Mouse (Mus musculus): ENCODE measurements around the gene Sh2b1. TPM values are rescaled to one million over a fixed set of nuclear protein-coding genes. Genes with fewer than 3 reads are reported as not detected.
A peak's percentile ranks its signal among the peaks of the same experiment; 100 is the strongest.

Gene Sh2b1
- total and polyA plus RNA-seq, 2 experiments from 2014 or later = 30.3 to 34.5 TPM

GRCm38 (mm10) chr7:126440134-126440533 is 35.1 kb downstream of the Sh2b1 start:
- Histone ChIP-seq H3K27me3 (ENCODE audit: control insufficient read depth, insufficient read depth, low read length) (no peaks in the 10 kb centered on the region), H3K9ac (replicated peaks; ENCODE audit: low read depth, low read length) (no peak overlapping the region), H3K4me2 (ENCODE audit: low read depth, low read length) (no peak overlapping the region), H3K36me3 (replicated peaks; ENCODE audit: control insufficient read depth, insufficient read depth, low read length) (peaks cover 45% of the 10 kb centered on the region), H3K4me3 (ENCODE audit: low read depth, low read length) (no peak overlapping the region), H3K27ac (ENCODE audit: low read depth) (no peak overlapping the region), H3K9me3 (replicated peaks; ENCODE audit: control insufficient read depth, low read length) (no peaks in the 10 kb centered on the region), H3K4me1 (ENCODE audit: control insufficient read depth, insufficient read depth) (no peaks in the 10 kb centered on the region)
- TF ChIP-seq CTCF (IDR thresholded peaks at IDR 0.05; ENCODE audit: low read depth) (no peak), EP300 (IDR thresholded peaks at IDR 0.05; ENCODE audit: low read depth) (no peak)
- ATAC-seq (ENCODE audit: insufficient read depth, low read depth) (no peak), DNase-seq (ENCODE audit: low spot score) (no peak)
- WGBS = 79% methylated on average over 9 of the region's 9 CpGs

DNA sequence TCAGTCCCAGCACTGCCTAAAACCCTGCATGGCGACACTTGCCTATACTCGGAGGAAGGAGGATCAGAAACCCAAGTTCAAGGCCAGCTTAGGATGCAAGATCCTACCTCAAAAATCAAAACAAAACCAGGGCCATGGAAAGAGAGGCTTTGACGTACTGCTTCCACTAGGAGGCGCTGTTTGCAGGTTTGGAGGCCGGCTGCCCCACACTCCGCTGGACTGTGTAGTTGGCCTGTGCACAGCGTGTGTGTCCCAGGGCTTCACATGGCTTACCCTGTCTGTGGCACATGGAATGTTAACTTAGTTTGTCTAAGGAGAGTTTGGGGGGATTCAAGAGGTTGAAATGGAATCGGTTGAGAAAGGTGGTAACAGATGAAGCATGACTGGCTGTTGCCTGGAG is 38.4 kb downstream of the Sh2b1 start:
- peaks cover 45% of the 10 kb centered on the region for H3K36me3 ChIP-seq (replicated peaks; ENCODE audit: control insufficient read depth, insufficient read depth, low read length)
- no peak for TF ChIP-seq EP300 (IDR thresholded peaks at IDR 0.05; ENCODE audit: low read depth)
- peak; percentile 92 for TF ChIP-seq CTCF (IDR thresholded peaks at IDR 0.05; ENCODE audit: low read depth)
- H3K9ac ChIP-seq (replicated peaks; ENCODE audit: low read depth, low read length) = no peak overlapping the region
- no peak overlapping the region for H3K4me3 ChIP-seq (ENCODE audit: low read depth, low read length)
- no peaks in the 10 kb centered on the region for H3K4me1 ChIP-seq (ENCODE audit: control insufficient read depth, insufficient read depth)
- no peak overlapping the region for H3K27ac ChIP-seq (ENCODE audit: low read depth)
- DNase-seq (ENCODE audit: low spot score) = peak; percentile 68
- peak; percentile 67 for ATAC-seq (ENCODE audit: insufficient read depth, low read depth)
- H3K9me3 ChIP-seq (replicated peaks; ENCODE audit: control insufficient read depth, low read length) = no peaks in the 10 kb centered on the region
- no peak overlapping the region for H3K4me2 ChIP-seq (ENCODE audit: low read depth, low read length)
- H3K27me3 ChIP-seq (ENCODE audit: control insufficient read depth, insufficient read depth, low read length) = no peaks in the 10 kb centered on the region
- 16% methylated on average over 8 of the region's 8 CpGs for WGBS

- DNase-seq (ENCODE audit: low spot score) = no peak
- Histone ChIP-seq H3K4me2 (ENCODE audit: low read depth, low read length) (no peak overlapping the region), H3K27me3 (ENCODE audit: control insufficient read depth, insufficient read depth, low read length) (no peaks in the 10 kb centered on the region), H3K9ac (replicated peaks; ENCODE audit: low read depth, low read length) (no peak overlapping the region), H3K36me3 (replicated peaks; ENCODE audit: control insufficient read depth, insufficient read depth, low read length) (peaks cover 47% of the 10 kb centered on the region; the same call in 1 of the 2 replicates), H3K4me3 (ENCODE audit: low read depth, low read length) (no peak overlapping the region), H3K9me3 (replicated peaks; ENCODE audit: control insufficient read depth, low read length) (no peaks in the 10 kb centered on the region), H3K4me1 (ENCODE audit: control insufficient read depth, insufficient read depth) (no peaks in the 10 kb centered on the region), H3K27ac (ENCODE audit: low read depth) (no peak overlapping the region)
- ATAC-seq (ENCODE audit: insufficient read depth, low read depth) = no peak
- WGBS = 81% methylated on average over 3 of the region's 3 CpGs
- TF ChIP-seq EP300 (IDR thresholded peaks at IDR 0.05; ENCODE audit: low read depth) = no peak
- no peak for TF ChIP-seq CTCF (IDR thresholded peaks at IDR 0.05; ENCODE audit: low read depth)
Measured at GRCm38 (mm10) chr7:126435801-126436200, 39.4 kb downstream of the Sh2b1 start.

DNA sequence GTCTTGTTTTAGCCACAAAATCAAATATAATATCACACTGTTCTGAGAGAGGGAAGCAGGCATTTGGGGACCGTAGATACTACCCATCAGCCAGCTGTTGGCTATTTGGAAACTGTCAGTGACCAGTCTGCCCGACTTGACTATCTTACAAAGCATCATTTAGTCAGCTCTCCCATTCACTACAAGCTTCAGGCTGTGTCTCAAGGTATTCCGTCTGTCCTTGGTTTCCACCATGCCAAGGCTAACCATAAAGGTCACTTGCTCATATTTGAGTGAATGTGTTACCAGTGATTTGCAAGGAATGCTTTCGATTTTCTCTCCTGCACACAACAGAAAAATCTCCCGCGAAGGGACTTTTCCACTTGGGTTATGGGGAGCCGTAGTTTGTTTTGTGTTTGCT is 40.5 kb downstream of the Sh2b1 start:
- TF ChIP-seq EP300 (IDR thresholded peaks at IDR 0.05; ENCODE audit: low read depth) (no peak), CTCF (IDR thresholded peaks at IDR 0.05; ENCODE audit: low read depth) (no peak)

DNA sequence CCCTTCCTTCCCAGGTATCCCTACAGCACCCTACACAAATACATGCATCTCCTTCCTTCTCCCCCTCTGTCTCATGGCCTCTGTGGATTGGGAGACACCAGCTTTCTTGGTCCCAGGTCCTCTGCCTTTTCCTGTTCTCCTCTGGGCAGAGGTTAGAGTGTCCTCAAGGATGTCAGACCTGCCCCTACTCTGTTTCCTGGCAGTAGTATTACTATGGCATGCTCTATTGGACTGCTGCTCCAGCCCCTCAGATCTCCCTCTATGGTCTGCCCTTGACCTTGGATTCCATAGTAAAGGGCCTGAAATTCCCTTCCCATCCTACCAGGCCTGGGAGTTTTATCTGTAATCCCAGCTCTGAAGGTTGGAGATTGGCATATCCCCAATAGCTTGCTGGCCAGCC is 45.1 kb downstream of the Sh2b1 start:
- peaks cover 11% of the 10 kb centered on the region for H3K4me1 ChIP-seq (ENCODE audit: control insufficient read depth, insufficient read depth)
- H3K9ac ChIP-seq (replicated peaks; ENCODE audit: low read depth, low read length) = no peak overlapping the region
- no peaks in the 10 kb centered on the region for H3K27me3 ChIP-seq (ENCODE audit: control insufficient read depth, insufficient read depth, low read length)
- no peak for DNase-seq (ENCODE audit: low spot score)
- H3K9me3 ChIP-seq (replicated peaks; ENCODE audit: control insufficient read depth, low read length) = 0 out of 2 replicates have a peak, but pooled peaks cover 5% of the 10 kb centered on the region
- ATAC-seq (ENCODE audit: insufficient read depth, low read depth) = no peak
- peaks cover 26% of the 10 kb centered on the region; the same call in 1 of the 2 replicates for H3K36me3 ChIP-seq (replicated peaks; ENCODE audit: control insufficient read depth, insufficient read depth, low read length)
- TF ChIP-seq CTCF (IDR thresholded peaks at IDR 0.05; ENCODE audit: low read depth) = no peak
- TF ChIP-seq EP300 (IDR thresholded peaks at IDR 0.05; ENCODE audit: low read depth) = no peak
- no peak overlapping the region for H3K4me2 ChIP-seq (ENCODE audit: low read depth, low read length)
- H3K27ac ChIP-seq (ENCODE audit: low read depth) = no peak overlapping the region
- H3K4me3 ChIP-seq (ENCODE audit: low read depth, low read length) = no peak overlapping the region

More for the DNA sequence above, 40.5 kb downstream of the Sh2b1 start:
- no peak overlapping the region for H3K9ac ChIP-seq (replicated peaks; ENCODE audit: low read depth, low read length)
- DNase-seq (ENCODE audit: low spot score) = no peak
- H3K27ac ChIP-seq (ENCODE audit: low read depth) = no peak overlapping the region
- H3K4me3 ChIP-seq (ENCODE audit: low read depth, low read length) = no peak overlapping the region
- peaks cover under 1% of the 10 kb centered on the region for H3K4me1 ChIP-seq (ENCODE audit: control insufficient read depth, insufficient read depth)
- no peaks in the 10 kb centered on the region for H3K9me3 ChIP-seq (replicated peaks; ENCODE audit: control insufficient read depth, low read length)
- no peaks in the 10 kb centered on the region for H3K27me3 ChIP-seq (ENCODE audit: control insufficient read depth, insufficient read depth, low read length)
- ATAC-seq (ENCODE audit: insufficient read depth, low read depth) = no peak
- peaks cover 40% of the 10 kb centered on the region; the same call in 1 of the 2 replicates for H3K36me3 ChIP-seq (replicated peaks; ENCODE audit: control insufficient read depth, insufficient read depth, low read length)
- WGBS = 85% methylated on average over 7 of the region's 7 CpGs
- H3K4me2 ChIP-seq (ENCODE audit: low read depth, low read length) = no peak overlapping the region

DNA sequence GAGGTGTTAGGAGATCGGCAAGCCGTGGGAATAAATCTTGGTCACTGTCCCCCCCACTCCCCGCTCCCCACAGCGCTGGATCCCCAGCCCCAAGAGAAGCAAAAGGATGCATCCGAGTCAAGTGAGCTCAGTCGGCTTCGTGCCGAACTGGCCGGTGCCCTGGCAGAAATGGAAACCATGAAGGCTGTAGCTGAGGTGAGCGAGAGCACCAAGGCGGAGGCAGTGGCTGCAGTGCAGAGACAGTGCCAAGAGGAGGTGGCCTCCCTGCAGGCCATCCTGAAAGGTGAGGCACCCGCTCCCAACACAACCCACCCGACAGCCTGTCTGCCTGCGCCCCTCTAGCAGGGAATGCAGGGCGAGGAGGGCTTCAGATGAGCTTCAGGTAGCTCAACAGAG is 45.7 kb downstream of the Sh2b1 start:
- ATAC-seq (ENCODE audit: insufficient read depth, low read depth) (peak; percentile 7), DNase-seq (ENCODE audit: low spot score) (no peak)
- peak overlapping the region; percentile 61 for H3K9ac ChIP-seq (replicated peaks; ENCODE audit: low read depth, low read length)
- TF ChIP-seq EP300 (IDR thresholded peaks at IDR 0.05; ENCODE audit: low read depth) (no peak), CTCF (IDR thresholded peaks at IDR 0.05; ENCODE audit: low read depth) (no peak)
- no peaks in the 10 kb centered on the region for H3K27me3 ChIP-seq (ENCODE audit: control insufficient read depth, insufficient read depth, low read length)
- 33% methylated on average over 15 of the region's 15 CpGs for WGBS
- H3K27ac ChIP-seq (ENCODE audit: low read depth) = peak overlapping the region; percentile 34; the same call in 1 of the 2 replicates
- peaks cover 11% of the 10 kb centered on the region for H3K4me1 ChIP-seq (ENCODE audit: control insufficient read depth, insufficient read depth)
- 0 out of 2 replicates have a peak, but pooled peaks cover 21% of the 10 kb centered on the region for H3K36me3 ChIP-seq (replicated peaks; ENCODE audit: control insufficient read depth, insufficient read depth, low read length)
- H3K4me2 ChIP-seq (ENCODE audit: low read depth, low read length) = peak overlapping the region; percentile 74
- peak overlapping the region; percentile 76 for H3K4me3 ChIP-seq (ENCODE audit: low read depth, low read length)
- H3K9me3 ChIP-seq (replicated peaks; ENCODE audit: control insufficient read depth, low read length) = 0 out of 2 replicates have a peak, but pooled peaks cover 5% of the 10 kb centered on the region
